Comparison of ENCODE assay signal across 26 mouse cellular contexts in genomic region chr13:90061877-90062276, GRCm38 (mm10).
"Had no signal": no experiment of that assay in that cellular context is flagged by ENCODE, and none has a peak within 500 bp of the region (broad histone marks: within the 10 kb centered on the region; RNA-seq: fewer than 3 reads in every experiment).

No protein-coding gene starts in this region.

- DNase-seq: gastrocnemius, postnatal 14 days; gastrocnemius, postnatal 36 days; heart, adult 18-20 months; heart, postnatal 10 days; heart, postnatal 4 days; kidney, adult 18-20 months; kidney, adult 8-10 months; kidney, postnatal 10 days; kidney, postnatal 25 days; kidney, postnatal 4 days; liver; liver, embryonic 13.5 days had no signal

- H3K4me2 ChIP-seq: heart, embryonic 12.5 days; hindbrain, embryonic 12.5 days; hindbrain, embryonic 15.5 days; intestine, embryonic 15.5 days; limb, embryonic 12.5 days; liver, embryonic 11.5 days; liver, embryonic 13.5 days; liver, embryonic 15.5 days had no signal

- H3K36me3 ChIP-seq: heart, embryonic 10.5 days; heart, embryonic 12.5 days; hindbrain, embryonic 10.5 days; hindbrain, embryonic 12.5 days; hindbrain, embryonic 15.5 days; intestine, embryonic 15.5 days; limb, embryonic 10.5 days; limb, embryonic 12.5 days; liver, embryonic 13.5 days; liver, embryonic 15.5 days had no signal

- H3K27me3 ChIP-seq: heart, embryonic 12.5 days; hindbrain, embryonic 12.5 days; hindbrain, embryonic 15.5 days; intestine, embryonic 15.5 days; limb, embryonic 12.5 days; liver, embryonic 13.5 days; liver, embryonic 15.5 days had no signal

- ATAC-seq: hindbrain, postnatal 0 days; intestine, embryonic 15.5 days; intestine, postnatal 0 days had no signal

- H3K4me3 ChIP-seq: heart, embryonic 10.5 days; heart, embryonic 12.5 days; hindbrain, embryonic 10.5 days; hindbrain, embryonic 12.5 days; hindbrain, embryonic 15.5 days; intestine, embryonic 15.5 days; layer of hippocampus, adult 2 months; left cerebral cortex, adult 2 months; limb, embryonic 10.5 days; limb, embryonic 12.5 days; liver, embryonic 13.5 days; liver, embryonic 15.5 days had no signal

- H3K27ac ChIP-seq: heart, embryonic 10.5 days; hindbrain, embryonic 10.5 days; hindbrain, embryonic 12.5 days; hindbrain, embryonic 15.5 days; hindbrain, postnatal 0 days; intestine, embryonic 15.5 days; layer of hippocampus, adult 2 months; left cerebral cortex, adult 2 months; limb, embryonic 10.5 days; limb, embryonic 12.5 days; liver, embryonic 13.5 days; liver, embryonic 15.5 days had no signal

- H3K9ac ChIP-seq: heart, embryonic 12.5 days; hindbrain, embryonic 12.5 days; hindbrain, embryonic 15.5 days; intestine, embryonic 15.5 days; limb, embryonic 12.5 days; liver, embryonic 13.5 days; liver, embryonic 15.5 days had no signal

- H3K9me3 ChIP-seq: heart, embryonic 10.5 days; heart, embryonic 12.5 days; hindbrain, embryonic 10.5 days; hindbrain, embryonic 12.5 days; hindbrain, embryonic 15.5 days; intestine, embryonic 15.5 days; limb, embryonic 10.5 days; limb, embryonic 12.5 days; liver, embryonic 13.5 days; liver, embryonic 15.5 days had no signal

- H3K4me1 ChIP-seq: heart, embryonic 10.5 days; heart, embryonic 12.5 days; hindbrain, embryonic 10.5 days; hindbrain, embryonic 12.5 days; hindbrain, embryonic 15.5 days; intestine, embryonic 15.5 days; limb, embryonic 10.5 days; limb, embryonic 12.5 days; liver, embryonic 13.5 days; liver, embryonic 15.5 days had no signal
